Mouse (Mus musculus): Measurements from ENCODE around the gene Psmd5.

Gene Psmd5

GRCm38 (mm10) chr2:34901726-34902125 lies 27.0 kb upstream of the Psmd5 start:
- Histone ChIP-seq H3K4me3 (replicated peaks; ENCODE audit: low read length) (no peak overlapping the region), H3K27me3 (ENCODE audit: insufficient read depth, low read length) (peaks cover 10% of the 10 kb centered on the region; the same call in 1 of the 2 replicates), H3K4me1 (replicated peaks; ENCODE audit: low read depth, low read length) (peaks cover 33% of the 10 kb centered on the region), H3K36me3 (ENCODE audit: insufficient read depth, low read length) (peaks cover 5% of the 10 kb centered on the region; the same call in 1 of the 2 replicates), H3K9me3 (ENCODE audit: low read length) (no peaks in the 10 kb centered on the region)
- no peak for TF ChIP-seq NANOG (IDR thresholded peaks at IDR 0.05; ENCODE audit: borderline replicate concordance, low read length)
- TF ChIP-seq CTCF (conservative IDR thresholded peaks at IDR 0.05; ENCODE audit: low read length) = peak; percentile 31

- Histone ChIP-seq H3K9me3 (ENCODE audit: low read length) (no peaks in the 10 kb centered on the region), H3K4me3 (replicated peaks; ENCODE audit: low read length) (no peak overlapping the region)
Measured at GRCm38 (mm10) chr2:34900412-34900811, 25.6 kb upstream of the Psmd5 start.

GRCm38 (mm10) chr2:34899682-34900081 lies 24.9 kb upstream of the Psmd5 start:
- Histone ChIP-seq H3K4me3 (replicated peaks; ENCODE audit: low read length) (no peak overlapping the region), H3K9me3 (ENCODE audit: low read length) (no peaks in the 10 kb centered on the region), H3K4me1 (replicated peaks; ENCODE audit: low read depth, low read length) (peaks cover 40% of the 10 kb centered on the region), H3K36me3 (ENCODE audit: insufficient read depth, low read length) (peaks cover 9% of the 10 kb centered on the region; the same call in 1 of the 2 replicates), H3K27me3 (ENCODE audit: insufficient read depth, low read length) (peaks cover 8% of the 10 kb centered on the region; the same call in 1 of the 2 replicates)
- no peak for TF ChIP-seq POU5F1 (IDR thresholded peaks at IDR 0.05; ENCODE audit: borderline replicate concordance, low read length)
- no peak for TF ChIP-seq NANOG (IDR thresholded peaks at IDR 0.05; ENCODE audit: borderline replicate concordance, low read length)
- TF ChIP-seq CTCF (conservative IDR thresholded peaks at IDR 0.05; ENCODE audit: low read length) = no peak

More at GRCm38 (mm10) chr2:34900412-34900811, 25.6 kb upstream of the Psmd5 start:
- peaks cover 8% of the 10 kb centered on the region; the same call in 1 of the 2 replicates for H3K27me3 ChIP-seq (ENCODE audit: insufficient read depth, low read length)
- peaks cover 40% of the 10 kb centered on the region for H3K4me1 ChIP-seq (replicated peaks; ENCODE audit: low read depth, low read length)
- no peak for TF ChIP-seq POU5F1 (IDR thresholded peaks at IDR 0.05; ENCODE audit: borderline replicate concordance, low read length)
- peaks cover 5% of the 10 kb centered on the region; the same call in 1 of the 2 replicates for H3K36me3 ChIP-seq (ENCODE audit: insufficient read depth, low read length)

DNA sequence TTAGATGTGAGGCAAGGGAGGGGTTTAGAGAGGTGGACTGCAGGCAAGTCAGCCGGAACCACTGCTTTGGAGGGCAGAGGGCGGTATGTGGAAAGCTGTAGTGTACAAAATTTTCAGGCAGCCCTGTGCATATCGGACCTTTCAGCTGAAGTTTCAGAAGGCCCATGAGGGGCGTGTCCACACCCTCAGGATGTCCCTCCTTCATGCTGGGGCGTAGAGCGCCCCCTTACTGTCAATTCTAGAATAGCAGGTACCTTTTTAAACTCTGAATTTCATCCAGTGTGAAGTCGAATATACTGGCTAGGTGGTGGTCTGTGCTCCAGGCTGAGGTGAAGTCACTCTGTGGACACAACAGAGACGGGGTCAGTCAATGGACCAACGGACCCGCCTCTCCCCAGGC lies 23.1 kb upstream of the Psmd5 start:
- peaks cover 9% of the 10 kb centered on the region; the same call in 1 of the 2 replicates for H3K36me3 ChIP-seq (ENCODE audit: insufficient read depth, low read length)
- H3K4me3 ChIP-seq (replicated peaks; ENCODE audit: low read length) = no peak overlapping the region
- H3K4me1 ChIP-seq (replicated peaks; ENCODE audit: low read depth, low read length) = peaks cover 35% of the 10 kb centered on the region
- peaks cover 8% of the 10 kb centered on the region; the same call in 1 of the 2 replicates for H3K27me3 ChIP-seq (ENCODE audit: insufficient read depth, low read length)
- H3K9me3 ChIP-seq (ENCODE audit: low read length) = no peaks in the 10 kb centered on the region
- TF ChIP-seq CTCF (conservative IDR thresholded peaks at IDR 0.05; ENCODE audit: low read length) (peak; percentile 97), POU5F1 (IDR thresholded peaks at IDR 0.05; ENCODE audit: borderline replicate concordance, low read length) (no peak), NANOG (IDR thresholded peaks at IDR 0.05; ENCODE audit: borderline replicate concordance, low read length) (no peak)

GRCm38 (mm10) chr2:34896821-34897460 lies 22.2 kb upstream of the Psmd5 start:
- Histone ChIP-seq H3K4me1 (replicated peaks; ENCODE audit: low read depth, low read length) (peaks cover 35% of the 10 kb centered on the region), H3K9me3 (ENCODE audit: low read length) (no peaks in the 10 kb centered on the region), H3K27me3 (ENCODE audit: insufficient read depth, low read length) (peaks cover 8% of the 10 kb centered on the region; the same call in 1 of the 2 replicates), H3K36me3 (ENCODE audit: insufficient read depth, low read length) (peaks cover 9% of the 10 kb centered on the region; the same call in 1 of the 2 replicates), H3K4me3 (replicated peaks; ENCODE audit: low read length) (no peak overlapping the region)
- no peak for TF ChIP-seq POU5F1 (IDR thresholded peaks at IDR 0.05; ENCODE audit: borderline replicate concordance, low read length)
- TF ChIP-seq CTCF (conservative IDR thresholded peaks at IDR 0.05; ENCODE audit: low read length) = no peak
- no peak for TF ChIP-seq NANOG (IDR thresholded peaks at IDR 0.05; ENCODE audit: borderline replicate concordance, low read length)

GRCm38 (mm10) chr2:34895503-34896113 lies 20.8 kb upstream of the Psmd5 start:
- no peaks in the 10 kb centered on the region for H3K9me3 ChIP-seq (ENCODE audit: low read length)
- peaks cover 35% of the 10 kb centered on the region for H3K4me1 ChIP-seq (replicated peaks; ENCODE audit: low read depth, low read length)
- H3K36me3 ChIP-seq (ENCODE audit: insufficient read depth, low read length) = peaks cover 9% of the 10 kb centered on the region; the same call in 1 of the 2 replicates
- peak overlapping the region; percentile 68 for H3K4me3 ChIP-seq (replicated peaks; ENCODE audit: low read length)
- peaks cover 8% of the 10 kb centered on the region; the same call in 1 of the 2 replicates for H3K27me3 ChIP-seq (ENCODE audit: insufficient read depth, low read length)
- TF ChIP-seq CTCF (conservative IDR thresholded peaks at IDR 0.05; ENCODE audit: low read length) (no peak), NANOG (IDR thresholded peaks at IDR 0.05; ENCODE audit: borderline replicate concordance, low read length) (no peak), POU5F1 (IDR thresholded peaks at IDR 0.05; ENCODE audit: borderline replicate concordance, low read length) (no peak)

- H3K36me3 ChIP-seq (ENCODE audit: insufficient read depth, low read length) = peaks cover 5% of the 10 kb centered on the region; the same call in 1 of the 2 replicates
- H3K27me3 ChIP-seq (ENCODE audit: insufficient read depth, low read length) = 0 out of 2 replicates have a peak, but pooled peaks cover 4% of the 10 kb centered on the region
- peaks cover 32% of the 10 kb centered on the region for H3K4me1 ChIP-seq (replicated peaks; ENCODE audit: low read depth, low read length)
- TF ChIP-seq CTCF (conservative IDR thresholded peaks at IDR 0.05; ENCODE audit: low read length) = no peak
- no peaks in the 10 kb centered on the region for H3K9me3 ChIP-seq (ENCODE audit: low read length)
- no peak overlapping the region for H3K4me3 ChIP-seq (replicated peaks; ENCODE audit: low read length)
Measured at GRCm38 (mm10) chr2:34893950-34894349, 19.2 kb upstream of the Psmd5 start.

DNA sequence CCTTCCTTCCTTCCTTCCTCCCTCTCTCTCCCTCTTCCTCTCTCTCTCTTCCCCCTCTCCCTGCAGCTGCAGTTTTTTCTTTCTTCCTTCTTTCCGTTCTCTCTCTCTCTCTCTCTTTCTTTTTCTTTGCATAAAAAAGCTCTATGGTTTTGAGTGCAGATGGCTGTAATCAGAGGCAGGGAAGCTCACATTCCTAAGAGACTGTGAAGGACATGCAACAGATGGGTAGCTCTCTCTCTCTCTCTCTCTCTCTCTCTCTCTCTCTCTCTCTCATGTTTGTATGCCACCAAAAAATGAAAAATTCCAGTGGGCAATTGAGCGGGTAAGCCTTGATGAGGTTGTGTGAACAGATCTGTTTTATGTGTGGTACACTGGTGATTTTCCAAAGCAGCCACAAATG lies 9.4 kb upstream of the Psmd5 start:
- no peak overlapping the region for H3K4me3 ChIP-seq (replicated peaks; ENCODE audit: low read length)
- no peaks in the 10 kb centered on the region for H3K9me3 ChIP-seq (ENCODE audit: low read length)
- peaks cover 47% of the 10 kb centered on the region for H3K27me3 ChIP-seq (ENCODE audit: insufficient read depth, low read length)
- TF ChIP-seq NANOG (IDR thresholded peaks at IDR 0.05; ENCODE audit: borderline replicate concordance, low read length) (no peak), POU5F1 (IDR thresholded peaks at IDR 0.05; ENCODE audit: borderline replicate concordance, low read length) (no peak), CTCF (conservative IDR thresholded peaks at IDR 0.05; ENCODE audit: low read length) (no peak)
- no peaks in the 10 kb centered on the region for H3K36me3 ChIP-seq (ENCODE audit: insufficient read depth, low read length)
- H3K4me1 ChIP-seq (replicated peaks; ENCODE audit: low read depth, low read length) = peaks cover 2% of the 10 kb centered on the region; the same call in 1 of the 2 replicates
